Mouse (Mus musculus): Measurements from ENCODE around the gene Rhox1.
"Not testable (repeated sequence)": the region's sequence is repeated elsewhere in the genome, so short reads cannot be mapped to it uniquely, and the experiment has no call there.

The Rhox1 gene

DNA sequence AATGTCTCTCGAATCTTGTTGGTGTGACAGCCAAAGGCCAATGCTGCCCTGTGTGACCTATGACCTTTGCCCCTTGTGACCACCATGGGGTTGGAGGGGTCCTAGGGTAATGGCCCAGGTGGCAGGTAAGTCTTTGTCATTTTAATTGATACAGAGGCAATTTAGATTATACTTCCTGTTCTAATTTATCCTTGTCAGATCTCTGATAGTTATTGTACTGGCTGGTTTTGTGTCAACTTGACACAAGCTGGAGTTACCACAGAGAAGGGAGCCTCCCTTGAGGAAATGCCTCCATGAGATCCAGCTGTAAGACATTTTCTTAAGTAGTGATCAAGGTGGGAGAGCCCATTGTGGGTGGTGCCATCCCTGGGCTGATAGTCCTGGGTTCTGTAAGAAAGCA is at the start of gene Rhox1:
Gene Rhox1, minus strand, starts transcription at position 101 of the 400 bp plus-strand sequence.
- not testable (repeated sequence) for DNase-seq (ENCODE audit: low spot score in 2 of 2)

DNA sequence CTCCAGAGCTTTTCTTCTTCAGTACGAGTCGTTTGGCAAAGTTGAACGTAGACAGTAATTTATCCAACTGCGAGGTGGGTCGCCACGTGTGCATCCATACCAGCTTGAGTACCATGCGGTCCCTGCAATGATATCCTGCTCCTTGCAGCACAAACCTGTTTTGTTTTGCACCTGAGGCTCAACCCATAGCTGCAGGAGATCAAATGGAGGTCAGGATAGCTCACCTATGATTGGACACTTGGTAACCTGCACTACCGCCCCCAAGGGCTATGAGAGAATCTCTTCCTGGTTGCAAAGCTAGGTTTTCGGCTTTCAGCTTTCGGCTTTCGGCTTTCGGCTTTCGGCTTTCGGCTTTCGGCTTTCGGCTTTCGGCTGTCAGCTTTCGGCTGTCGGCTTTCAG is 43.0 kb upstream of the Rhox1 start, which contains the start of gene Rhox4a:
Gene Rhox4a, plus strand, starts transcription at position 301 of the 400 bp plus-strand sequence.
- not testable (repeated sequence) for DNase-seq (ENCODE audit: low spot score in 2 of 2)

DNA sequence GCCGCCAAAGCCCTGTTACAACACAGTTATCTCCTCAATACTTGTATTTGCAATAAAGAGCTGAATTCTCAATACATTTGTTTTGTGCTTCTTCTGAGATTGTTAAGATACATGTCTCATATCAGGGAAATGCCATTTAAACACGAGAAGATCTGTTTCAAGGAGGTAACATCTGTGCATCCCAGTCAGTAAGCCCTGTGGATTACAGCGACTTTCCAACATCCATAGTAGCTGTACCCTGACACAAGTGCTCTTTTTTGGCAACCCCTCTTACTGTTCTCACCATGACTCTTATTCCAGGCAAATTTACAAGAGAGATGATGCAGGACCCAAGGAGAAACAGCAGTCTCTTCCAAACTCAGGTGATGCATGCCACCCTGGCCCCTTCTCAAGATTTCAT is 27.6 kb upstream of the Rhox1 start, which contains the start of gene Rhox3a:
Gene Rhox3a, plus strand, starts transcription at position 301 of the 400 bp plus-strand sequence.
- not testable (repeated sequence) for DNase-seq (ENCODE audit: low spot score in 2 of 2)

DNA sequence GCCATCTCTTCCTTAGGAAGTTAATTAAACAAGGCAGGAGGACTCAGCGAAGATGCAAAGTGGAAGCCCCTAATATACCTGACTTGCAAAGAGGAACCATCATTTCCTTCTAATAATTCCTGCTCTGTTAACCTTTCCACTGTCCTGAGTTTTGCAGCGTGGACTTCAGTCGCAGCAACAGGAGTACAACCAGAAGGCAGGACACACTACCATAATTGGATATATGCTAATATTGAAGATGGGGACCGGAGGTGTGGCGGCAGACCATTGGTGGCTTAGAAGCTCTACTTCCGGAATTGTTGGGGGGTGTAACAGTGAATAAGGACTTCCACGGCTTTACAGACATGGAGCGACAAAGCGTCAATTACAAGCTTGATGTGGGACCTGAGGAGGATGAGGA is 22.6 kb upstream of the Rhox1 start, which contains the start of gene Rhox2a:
Gene Rhox2a, plus strand, starts transcription at position 301 of the 400 bp plus-strand sequence.
- DNase-seq (ENCODE audit: low spot score in 2 of 2): not testable (repeated sequence)

DNA sequence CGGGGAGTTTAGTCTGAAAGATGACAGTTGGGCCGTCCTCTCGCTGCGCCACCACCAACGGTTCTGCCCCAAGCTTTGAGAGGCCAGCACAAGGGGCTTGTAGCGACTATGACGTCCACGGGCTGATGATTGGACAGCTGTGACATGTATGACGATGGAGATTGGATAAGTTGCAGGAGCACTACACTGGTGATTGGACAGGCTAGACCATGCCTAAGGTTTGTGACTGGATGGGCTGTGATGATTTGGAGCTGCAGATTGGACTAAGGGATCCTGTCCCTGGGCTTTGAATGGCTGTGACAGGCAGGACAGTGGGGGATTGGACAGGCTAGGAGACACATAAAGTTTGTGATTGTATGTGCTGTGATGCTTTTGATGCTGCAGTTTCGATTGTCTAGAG is 11.1 kb downstream of the Rhox1 start, which contains the start of gene Gm9:
Gene Gm9, minus strand, starts transcription at position 101 of the 400 bp plus-strand sequence.
- DNase-seq (ENCODE audit: low spot score in 2 of 2): no peak

DNA sequence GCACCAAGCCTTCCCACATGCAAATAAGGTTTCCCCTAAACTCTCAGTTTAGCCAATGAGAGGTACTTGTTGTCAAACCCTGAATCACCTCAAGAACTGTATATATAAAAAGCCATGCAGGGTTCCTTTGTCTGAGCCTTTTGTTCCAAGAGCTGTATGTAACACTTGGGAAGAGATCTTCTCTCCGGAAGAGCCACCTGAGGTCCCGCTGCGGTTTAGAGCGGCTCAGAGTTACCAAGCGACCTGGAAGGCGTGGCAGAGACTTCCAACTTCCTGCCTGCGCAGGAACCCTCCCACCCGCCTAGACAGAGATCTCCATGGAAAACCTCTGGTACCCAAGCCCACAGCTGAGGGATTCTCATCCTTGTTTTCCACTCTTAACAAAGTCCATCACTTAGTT is 23.4 kb downstream of the Rhox1 start:
- DNase-seq (ENCODE audit: low spot score in 2 of 2): no peak

DNA sequence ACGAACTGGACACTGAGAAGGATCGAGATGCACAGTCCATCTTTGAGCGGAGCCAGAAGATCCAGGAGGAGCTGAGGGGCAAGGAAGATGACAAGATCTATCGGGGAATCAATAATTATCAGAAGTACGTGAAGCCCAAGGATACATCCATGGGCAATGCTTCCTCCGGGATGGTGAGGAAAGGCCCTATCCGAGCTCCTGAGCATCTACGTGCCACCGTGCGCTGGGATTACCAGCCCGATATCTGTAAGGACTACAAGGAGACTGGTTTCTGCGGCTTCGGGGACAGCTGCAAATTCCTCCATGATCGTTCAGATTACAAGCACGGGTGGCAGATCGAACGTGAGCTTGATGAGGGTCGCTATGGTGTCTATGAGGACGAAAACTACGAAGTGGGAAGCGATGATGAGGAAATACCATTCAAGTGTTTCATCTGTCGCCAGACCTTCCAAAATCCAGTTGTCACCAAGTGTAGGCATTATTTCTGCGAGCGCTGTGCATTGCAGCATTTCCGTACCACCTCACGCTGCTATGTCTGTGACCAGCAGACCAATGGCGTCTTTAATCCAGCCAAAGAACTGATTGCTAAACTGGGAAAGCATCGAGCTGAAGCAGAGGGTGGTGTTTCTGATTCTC is 30.2 kb downstream of the Rhox1 start:
- peak; percentile 24 to 29 for DNase-seq (ENCODE audit: low spot score in 2 of 2)

DNA sequence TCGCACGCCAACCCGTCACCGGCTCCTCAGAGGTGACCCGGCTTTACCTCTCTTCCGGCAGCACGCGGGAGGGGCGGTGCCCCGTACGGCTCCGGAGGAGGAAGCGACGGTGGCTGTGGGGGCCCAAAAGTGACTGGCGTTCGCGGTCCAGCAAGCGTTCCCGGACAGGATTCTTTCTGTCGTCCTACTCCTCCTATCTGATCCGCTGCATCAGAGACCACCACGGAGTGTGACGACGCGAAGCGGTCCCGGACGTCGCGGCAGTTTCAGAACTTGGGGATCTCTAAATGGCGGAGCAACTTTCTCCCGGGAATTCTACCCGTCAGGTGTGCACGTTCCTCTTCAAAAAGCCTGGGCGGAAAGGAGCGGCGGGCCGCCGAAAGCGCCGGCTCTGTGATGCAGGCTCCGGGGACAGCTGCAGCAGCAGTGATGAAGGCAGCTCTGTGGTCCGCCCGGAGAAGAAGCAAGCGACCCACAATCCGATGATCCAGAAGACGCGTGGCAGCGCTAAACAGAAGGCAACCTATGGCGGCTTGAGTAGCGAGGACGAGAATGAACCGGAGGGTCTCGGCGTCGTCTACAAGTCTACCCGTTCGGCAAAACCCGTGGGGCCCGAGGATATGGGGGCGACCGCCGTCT is 30.8 kb downstream of the Rhox1 start, which contains the start of the genes Ndufa1 and Rnf113a1:
Gene Ndufa1, minus strand, starts transcription at position 59 of the 639 bp plus-strand sequence.
Gene Rnf113a1, plus strand, starts transcription at position 141 of the 639 bp plus-strand sequence.
- peak; percentile 88 to 90 for DNase-seq (ENCODE audit: low spot score in 2 of 2)

DNA sequence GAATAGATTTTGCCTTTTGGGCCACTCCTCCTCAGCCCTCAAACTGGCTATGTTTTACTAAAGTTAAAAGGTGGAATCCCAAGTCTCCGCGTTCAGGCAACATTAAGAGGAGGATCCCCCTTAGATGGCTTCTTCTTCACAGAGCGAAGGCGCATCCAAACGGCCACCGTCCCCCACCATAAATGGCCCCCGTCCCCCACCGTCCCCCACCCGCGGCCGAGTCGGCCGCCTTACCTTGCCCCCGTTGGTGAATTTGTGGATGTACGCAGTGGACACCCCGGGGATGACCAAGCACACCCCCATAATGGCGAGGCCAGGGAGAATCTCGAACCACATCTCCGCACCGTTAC is 31.3 kb downstream of the Rhox1 start:
- DNase-seq (ENCODE audit: low spot score in 2 of 2): no peak

DNA sequence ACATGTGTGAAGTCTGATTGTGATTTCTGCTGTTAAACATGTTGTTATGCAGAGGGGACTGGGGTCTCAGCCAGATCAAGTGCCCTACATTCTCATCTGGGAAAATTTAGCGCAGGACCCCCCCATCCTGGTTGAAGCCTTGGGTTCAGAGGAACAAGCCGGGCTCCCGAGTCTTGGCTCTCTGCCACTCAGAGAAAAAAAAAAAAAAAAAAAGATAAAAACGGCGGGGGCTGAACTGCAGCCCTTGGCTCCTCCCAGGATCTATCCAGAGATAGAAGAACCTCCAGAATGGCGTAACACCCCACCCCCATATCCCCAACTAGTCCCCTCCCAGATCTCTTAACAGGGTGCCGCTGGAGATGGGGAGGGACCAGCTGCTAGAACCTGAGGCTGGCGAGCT is 37.7 kb downstream of the Rhox1 start:
- peak in 1 of 2 experiments; percentile 24 for DNase-seq (ENCODE audit: low spot score in 2 of 2)

DNA sequence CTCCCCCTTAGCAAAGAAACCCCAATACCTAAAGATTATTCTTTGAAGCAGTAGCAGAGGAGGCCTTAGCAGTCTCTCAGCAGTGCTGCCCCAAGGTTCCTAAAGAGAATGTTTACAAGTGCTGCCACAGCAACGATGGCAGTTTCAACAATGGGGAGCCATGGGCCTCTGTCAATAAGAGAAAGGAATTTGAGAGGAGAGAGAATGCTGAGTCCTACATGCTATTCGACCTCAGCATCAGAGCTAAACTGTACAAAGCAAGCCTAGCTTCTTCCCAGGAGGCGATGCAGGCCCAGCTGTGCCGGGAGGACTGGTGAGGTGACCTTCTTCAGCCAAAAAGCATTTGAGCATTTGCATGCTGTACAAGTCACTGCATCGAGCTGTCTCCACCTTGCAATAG is 53.3 kb downstream of the Rhox1 start, which contains the start of gene Akap14:
Gene Akap14, minus strand, starts transcription at position 101 of the 400 bp plus-strand sequence.
- DNase-seq (ENCODE audit: low spot score in 2 of 2): no peak

DNA sequence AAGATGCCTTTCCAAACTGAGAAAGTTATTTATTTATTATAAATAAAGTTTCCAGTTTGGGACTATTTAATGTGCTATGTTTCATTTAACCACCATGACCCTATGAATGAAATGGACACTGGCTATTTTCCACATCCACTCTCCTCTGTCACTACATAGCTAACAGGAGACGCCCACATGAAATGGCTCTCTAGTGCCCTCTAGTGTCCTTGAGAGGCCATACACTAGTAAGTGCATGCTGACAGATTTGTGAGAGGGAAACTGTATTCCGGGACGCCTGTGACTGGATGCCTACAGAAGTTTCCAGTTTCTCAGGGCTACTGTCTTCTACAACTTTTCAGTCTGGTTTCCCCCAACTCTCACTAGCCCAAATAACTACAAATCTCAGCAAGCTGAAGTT is 55.0 kb downstream of the Rhox1 start:
- peak in 1 of 2 experiments; percentile 25 for DNase-seq (ENCODE audit: low spot score in 2 of 2)

Measured in right cerebral cortex, postnatal 10 days (tissue).